Mouse (Mus musculus) forebrain, embryonic 11.5 days (tissue): ENCODE measurements around the gene Zbtb7b. TPM values are rescaled to one million over a fixed set of nuclear protein-coding genes. Genes with fewer than 3 reads are reported as not detected.
"Not testable (repeated sequence)": the region's sequence is repeated elsewhere in the genome, so short reads cannot be mapped to it uniquely, and the experiment has no call there.

Experiments
- ATAC-seq: fragments of 200-750 bp; cut with Nextera tagmentation; replicated peaks from 2 replicates; pipeline ENCODE4 v1.8.0; 2017; ENCODE audit warnings: moderate TSS enrichment; ENCODE audit not compliant: low FRiP score
- DNase-seq: peaks from one replicate; pipeline ENCODE4 v3.0.0-alpha.2; 2017; ENCODE audit warnings: low spot score
- H3K27ac ChIP-seq: fragments of 300-500 bp; sonication (generic); 2 replicates; pipeline ENCODE4 v1.5.1; 2014; ENCODE audit warnings: low read depth, low read length
- H3K27me3 ChIP-seq: fragments of 300-500 bp; sonication (generic); 2 replicates; pipeline ENCODE4 v1.6.1; 2014; ENCODE audit warnings: mild to moderate bottlenecking, low read length, mixed read lengths; ENCODE audit not compliant: control insufficient read depth, insufficient read depth
- H3K36me3 ChIP-seq: fragments of 300-500 bp; sonication (generic); 2 replicates; pipeline ENCODE4 v1.6.1; 2014; ENCODE audit warnings: mild to moderate bottlenecking, low read length, moderate library complexity, mixed read lengths; ENCODE audit not compliant: control insufficient read depth, insufficient read depth
- H3K4me1 ChIP-seq: fragments of 300-500 bp; sonication (generic); replicated peaks from 2 replicates; pipeline ENCODE4 v1.6.1; 2014; ENCODE audit warnings: low read length, mixed read lengths; ENCODE audit not compliant: control insufficient read depth, insufficient read depth
- H3K4me2 ChIP-seq: fragments of 300-500 bp; sonication (generic); 2 replicates; pipeline ENCODE4 v1.6.1; 2014; ENCODE audit warnings: low read depth, mild to moderate bottlenecking, low read length, moderate library complexity, mixed read lengths; ENCODE audit not compliant: severe bottlenecking
- H3K4me3 ChIP-seq: fragments of 300-500 bp; sonication (generic); 2 replicates; pipeline ENCODE4 v1.5.1; 2014; ENCODE audit warnings: low read depth, low read length
- H3K9ac ChIP-seq: fragments of 300-500 bp; sonication (generic); 2 replicates; pipeline ENCODE4 v1.6.1; 2014; ENCODE audit warnings: low read length
- H3K9me3 ChIP-seq: fragments of 300-500 bp; sonication (generic); 2 replicates; pipeline ENCODE4 v1.6.1; 2016; ENCODE audit warnings: low read length, mixed read lengths; ENCODE audit not compliant: control insufficient read depth
- WGBS: fragments of 180-500 bp; shearing (Covaris S2); extraction: QIAGEN DNeasy Blood & Tissue Kit; methylation state at CpG from one replicate; pipeline ENCODE4 v1.1.7; 2014; 5-methylcytosine and 5-hydroxymethylcytosine counted together
- polyA plus RNA-seq: library from polyadenylated mRNA; unstranded; fragments of >200 nt; fragmentation: Nextera tagmentation; extraction: Ambion mirVana; gene quantifications from 2 replicates; pipeline ENCODE4 v1.2.1, GENCODE M21; 2014

The Zbtb7b gene
- polyA plus RNA-seq, 1 experiment from 2014 or later = 1.4 TPM

DNA sequence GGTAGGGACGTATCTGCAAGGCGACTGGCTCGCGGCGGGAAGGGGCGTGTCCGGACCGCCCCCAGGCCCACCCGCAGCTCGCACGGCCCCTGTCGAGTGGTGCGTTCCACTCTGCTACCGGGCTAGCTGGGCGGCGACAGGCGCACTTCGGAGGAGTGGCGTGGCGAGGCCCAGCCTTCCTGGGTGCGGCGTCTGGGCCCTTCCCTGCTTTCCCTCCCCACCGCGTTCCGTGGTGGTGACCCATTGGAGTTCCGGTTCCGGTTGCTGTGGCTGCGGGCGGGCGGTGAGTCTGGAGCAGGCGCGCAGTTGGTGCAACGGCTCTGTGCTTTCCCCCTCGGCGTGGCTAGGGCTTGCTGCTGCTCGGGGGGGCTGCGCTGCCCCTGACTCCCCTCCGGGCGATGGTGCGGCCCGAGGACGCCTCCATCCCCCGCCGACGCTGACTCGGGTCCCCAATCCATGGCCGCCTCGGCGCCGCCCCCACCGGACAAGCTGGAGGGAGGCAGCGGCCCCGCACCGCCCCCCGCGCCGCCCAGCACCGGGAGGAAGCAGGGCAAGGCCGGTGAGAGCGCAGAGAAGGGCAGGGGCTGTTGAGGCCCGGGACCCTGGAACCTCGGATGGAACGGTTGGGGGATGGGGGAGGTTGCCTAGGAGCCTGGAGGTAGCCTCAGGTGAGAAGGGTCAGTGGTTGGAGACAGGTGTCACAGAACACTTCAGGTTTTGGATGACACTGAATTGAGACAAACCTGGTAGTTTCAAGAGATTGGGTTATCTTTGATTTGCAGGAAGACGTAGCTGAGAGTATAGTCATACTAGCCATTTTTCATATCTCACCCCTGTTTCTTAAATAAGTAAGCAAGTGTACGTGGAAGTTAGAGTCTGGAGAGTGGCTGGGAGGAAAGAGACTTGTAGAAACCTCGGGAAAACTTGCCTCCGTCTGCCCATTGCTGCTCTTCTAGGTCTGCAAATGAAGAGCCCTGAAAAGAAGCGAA lies 35.9 kb upstream of the Zbtb7b start, which contains the start of gene Pygo2:
Gene Pygo2 (plus strand): TSS at position 44 of the 989 bp plus-strand sequence.
- peak within 1 kb of the TSS; percentile 68 for H3K27ac ChIP-seq
- H3K4me2 ChIP-seq = peak within 1 kb of the TSS; percentile 89
- ATAC-seq = peak; percentile 97
- H3K36me3 ChIP-seq = peaks cover 4% of the 10 kb centered on the region
- no peaks in the 10 kb centered on the region for H3K9me3 ChIP-seq
- peak; percentile 98 for DNase-seq
- no peaks in the 10 kb centered on the region for H3K27me3 ChIP-seq
- peaks cover 9% of the 10 kb centered on the region; the same call in 1 of the 2 replicates for H3K4me1 ChIP-seq
- 2% methylated on average over 68 of the region's 68 CpGs for WGBS
- peak within 1 kb of the TSS; percentile 97 for H3K4me3 ChIP-seq
- H3K9ac ChIP-seq = peak within 1 kb of the TSS; percentile 88

GRCm38 (mm10) chr3:89429021-89429420 lies 34.4 kb upstream of the Zbtb7b start:
- H3K27me3 ChIP-seq, DNase-seq, H3K9me3 ChIP-seq, H3K4me2 ChIP-seq, H3K4me1 ChIP-seq, H3K27ac ChIP-seq, H3K4me3 ChIP-seq, H3K36me3 ChIP-seq, ATAC-seq, H3K9ac ChIP-seq: not testable (repeated sequence)
- 95% methylated on average over 7 of the region's 7 CpGs for WGBS

- Histone ChIP-seq H3K27me3 (no peaks in the 10 kb centered on the region), H3K36me3 (no peaks in the 10 kb centered on the region; the same call in none of the 2 replicates), H3K4me3 (no peak overlapping the region), H3K9me3 (no peaks in the 10 kb centered on the region), H3K27ac (no peak overlapping the region), H3K4me2 (no peak overlapping the region), H3K4me1 (peaks cover 10% of the 10 kb centered on the region), H3K9ac (no peak overlapping the region)
- WGBS = 88% methylated on average over 4 of the region's 4 CpGs
- DNase-seq (no peak), ATAC-seq (no peak)
These were observed 31.3 kb upstream of the Zbtb7b start for GRCm38 (mm10) chr3:89425876-89426275.

DNA sequence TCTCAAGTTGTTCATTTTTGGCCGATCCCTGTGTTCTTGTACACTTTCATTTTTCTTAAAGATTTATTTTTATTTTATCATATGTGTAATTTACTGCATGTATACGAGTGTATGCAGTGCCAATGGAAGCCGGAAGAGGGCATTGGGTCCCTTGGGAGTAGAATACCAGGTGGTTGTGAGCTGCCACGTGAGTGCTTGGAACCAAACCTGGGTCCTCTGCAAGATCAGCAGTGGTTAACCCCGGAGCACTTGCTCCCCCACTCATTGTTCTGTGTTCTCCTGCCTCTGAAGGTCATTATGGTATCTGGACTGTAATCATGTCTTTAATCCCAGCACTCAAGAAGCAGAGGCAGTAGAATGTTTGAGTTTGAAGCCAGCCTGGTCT lies 30.6 kb upstream of the Zbtb7b start:
- ATAC-seq = no peak
- H3K27me3 ChIP-seq = no peaks in the 10 kb centered on the region
- no peak overlapping the region for H3K4me3 ChIP-seq
- no peak for DNase-seq
- peaks cover 11% of the 10 kb centered on the region for H3K4me1 ChIP-seq
- H3K9me3 ChIP-seq = no peaks in the 10 kb centered on the region
- no peak overlapping the region for H3K27ac ChIP-seq
- H3K4me2 ChIP-seq = no peak overlapping the region
- H3K9ac ChIP-seq = no peak overlapping the region
- WGBS = 87% methylated on average over 5 of the region's 5 CpGs
- no peaks in the 10 kb centered on the region; the same call in none of the 2 replicates for H3K36me3 ChIP-seq

GRCm38 (mm10) chr3:89424416-89425140 lies 30.0 kb upstream of the Zbtb7b start:
- H3K4me2 ChIP-seq = no peak overlapping the region
- 92% methylated on average over 5 of the region's 5 CpGs for WGBS
- DNase-seq (no peak), ATAC-seq (no peak)
- H3K27me3 ChIP-seq = no peaks in the 10 kb centered on the region
- no peak overlapping the region for H3K27ac ChIP-seq
- H3K36me3 ChIP-seq = no peaks in the 10 kb centered on the region; the same call in none of the 2 replicates
- H3K4me1 ChIP-seq = peaks cover 15% of the 10 kb centered on the region
- H3K4me3 ChIP-seq = no peak overlapping the region
- no peak overlapping the region for H3K9ac ChIP-seq
- H3K9me3 ChIP-seq = no peaks in the 10 kb centered on the region

- Histone ChIP-seq H3K9ac (no peak overlapping the region; the same call in 1 of the 2 replicates), H3K9me3 (no peaks in the 10 kb centered on the region), H3K4me2 (peak overlapping the region; percentile 54; the same call in 1 of the 2 replicates), H3K27ac (no peak overlapping the region), H3K4me3 (peak overlapping the region; percentile 26; the same call in 1 of the 2 replicates), H3K36me3 (no peaks in the 10 kb centered on the region; the same call in none of the 2 replicates), H3K27me3 (no peaks in the 10 kb centered on the region), H3K4me1 (peaks cover 18% of the 10 kb centered on the region)
- WGBS = 76% methylated on average over 6 of the region's 6 CpGs
- ATAC-seq (no peak), DNase-seq (no peak)
These were observed 28.1 kb upstream of the Zbtb7b start for GRCm38 (mm10) chr3:89422556-89423205.

- peak overlapping the region; percentile 57 for H3K9ac ChIP-seq
- no peaks in the 10 kb centered on the region for H3K27me3 ChIP-seq
- no peaks in the 10 kb centered on the region; the same call in none of the 2 replicates for H3K36me3 ChIP-seq
- H3K4me1 ChIP-seq = peaks cover 18% of the 10 kb centered on the region
- H3K4me2 ChIP-seq = peak overlapping the region; percentile 54
- peak overlapping the region; percentile 26 for H3K4me3 ChIP-seq
- under 1% methylated on average over 22 of the region's 22 CpGs for WGBS
- DNase-seq = no peak
- no peak overlapping the region for H3K27ac ChIP-seq
- ATAC-seq = no peak
- no peaks in the 10 kb centered on the region for H3K9me3 ChIP-seq
These were observed 27.4 kb upstream of the Zbtb7b start for GRCm38 (mm10) chr3:89421810-89422473.
